Mouse (Mus musculus) gonadal fat pad, adult 2 months (tissue): ENCODE results near the gene Zdhhc6. TPM values are rescaled to one million over a fixed set of nuclear protein-coding genes. Genes with fewer than 3 reads are reported as not detected.

Experiments used
- DNase-seq: peaks from one replicate; pipeline ENCODE4 v3.0.0-alpha.2; 2012; ENCODE audit warnings: low read depth
- polyA plus RNA-seq: library from polyadenylated mRNA; depleted of rRNA; stranded (reverse); fragments of >200 nt; gene quantifications from 2 replicates; pipeline ENCODE4 v1.2.3, GENCODE M21; 2012; rRNA removed

Zdhhc6 gene
- polyA plus RNA-seq, result 14.9 and 19.3 TPM in 2 replicates

DNA sequence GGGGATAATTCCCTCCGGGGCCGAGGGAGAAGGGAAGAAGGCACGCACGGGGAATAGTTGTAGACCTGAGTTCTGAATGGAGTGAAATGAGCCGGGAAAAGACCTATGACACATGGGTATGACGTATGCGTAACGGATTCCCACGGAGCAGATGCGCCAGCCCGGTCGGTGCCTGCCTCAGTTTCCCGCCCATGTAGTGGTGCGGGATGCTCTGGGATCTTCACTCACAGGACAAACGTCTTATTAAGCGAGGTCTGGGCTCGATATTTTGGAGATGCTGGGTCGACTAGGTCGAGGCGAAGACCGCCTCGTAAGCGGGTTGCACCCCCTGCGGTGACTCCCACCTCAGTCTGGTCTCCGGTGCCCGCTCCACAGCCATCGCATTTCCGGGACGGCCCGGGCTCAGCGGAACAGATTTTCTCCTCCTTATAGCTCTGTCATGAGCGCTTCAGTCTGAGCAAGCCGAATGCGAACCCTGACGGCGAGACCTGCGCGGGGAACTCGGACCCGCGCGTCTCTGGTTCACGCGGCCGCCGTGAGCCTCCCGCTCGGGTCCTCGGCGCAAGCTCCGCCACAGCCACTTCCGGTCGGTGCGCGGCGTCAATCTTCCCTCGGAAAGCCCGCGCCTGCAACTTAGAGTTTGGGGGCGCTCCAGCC is at the start of gene Zdhhc6:
Gene Zdhhc6 (minus strand): TSS at position 581 of the 657 bp plus-strand sequence.
- DNase-seq, result no peak

DNA sequence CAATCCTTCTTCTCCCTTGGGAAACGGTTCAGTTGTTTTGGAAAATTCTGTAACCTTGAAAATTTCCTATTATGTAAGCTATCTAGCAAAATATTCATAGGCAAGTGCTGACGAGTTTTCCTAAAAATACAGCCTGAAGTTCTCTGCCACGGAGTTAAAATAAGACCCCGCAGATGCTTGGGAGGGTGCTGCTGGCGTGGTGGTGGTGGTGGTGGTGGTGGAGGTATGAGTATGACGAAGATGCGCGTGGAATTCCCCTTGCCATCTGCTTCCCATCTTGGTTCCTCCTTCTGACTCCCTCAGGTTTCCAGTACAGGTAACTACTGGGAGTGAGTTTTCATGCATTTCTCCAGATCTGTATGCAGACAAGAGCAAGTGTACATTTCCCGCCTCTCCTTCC is 46.8 kb upstream of the Zdhhc6 start:
- DNase-seq, result no peak

DNA sequence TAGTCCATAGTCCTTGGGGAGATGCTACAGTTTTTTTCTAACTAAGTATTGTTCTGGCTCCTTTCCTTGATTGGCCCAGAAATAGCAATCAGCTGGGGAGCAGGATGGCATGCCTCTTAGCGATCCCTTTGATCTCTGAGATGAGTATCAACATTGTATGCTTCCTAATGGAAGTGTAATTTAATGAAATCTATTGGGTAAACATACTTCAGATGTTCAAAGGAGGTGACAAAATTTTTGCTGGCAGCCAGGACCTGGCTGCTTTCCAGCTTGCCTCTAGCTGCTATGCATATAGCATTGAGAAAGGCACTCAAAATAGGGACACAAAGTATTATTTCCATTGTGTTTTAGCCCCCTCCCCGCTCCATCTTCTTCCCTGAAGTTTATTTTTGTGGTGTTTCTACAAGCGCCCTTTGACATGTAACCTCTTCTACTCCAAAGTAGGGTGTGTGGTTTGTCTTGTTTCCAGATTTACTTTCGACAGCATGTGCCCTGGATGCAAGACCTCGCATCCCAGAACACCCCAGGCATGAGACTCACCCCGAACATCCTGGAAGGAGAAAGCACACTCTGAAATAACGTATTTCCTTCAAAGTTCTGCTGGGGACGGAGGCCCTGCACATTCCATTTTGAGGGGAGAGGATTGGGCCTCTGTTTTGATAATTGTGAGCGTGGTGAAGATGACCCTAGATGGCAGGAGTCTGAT is 35.0 kb upstream of the Zdhhc6 start:
- no peak for DNase-seq

DNA sequence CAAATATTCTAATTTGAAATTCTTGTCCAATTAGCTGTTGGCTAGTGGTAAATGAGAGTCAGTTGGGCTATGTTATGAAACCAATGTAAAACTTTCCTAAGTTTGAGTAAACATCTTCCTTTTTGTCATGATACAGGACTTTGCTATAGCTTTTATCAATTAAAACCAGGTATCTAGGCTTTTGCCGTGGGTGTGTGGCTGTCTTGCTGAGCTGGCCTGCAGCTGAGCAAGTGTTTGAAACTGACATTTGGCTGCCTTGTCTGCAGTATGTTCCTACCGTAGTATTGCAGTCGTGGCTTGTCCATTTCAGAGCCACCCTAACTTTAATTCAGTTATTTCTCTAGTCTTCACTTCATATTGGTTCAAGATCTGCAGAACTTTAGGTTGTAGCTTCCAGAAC is 32.4 kb upstream of the Zdhhc6 start:
- DNase-seq, result no peak

DNA sequence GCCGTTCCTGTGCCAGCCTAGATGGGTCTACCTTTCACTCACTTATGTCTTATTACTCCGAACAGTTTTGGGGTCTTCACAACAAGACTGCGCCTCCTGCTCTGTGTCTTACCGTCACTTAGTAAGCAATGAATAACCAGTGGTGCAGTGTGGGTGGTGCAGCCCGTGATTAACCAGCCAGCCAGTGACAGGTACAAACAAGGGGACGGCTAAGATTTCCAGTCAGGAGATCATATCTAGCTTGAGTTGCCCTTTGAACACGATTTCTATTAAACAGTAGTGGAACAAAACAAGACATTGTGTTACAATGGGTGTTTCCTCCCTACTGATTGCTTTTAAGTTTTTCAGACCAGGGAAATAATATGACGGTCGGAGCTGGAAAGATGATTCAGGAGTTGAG is 27.4 kb upstream of the Zdhhc6 start:
- no peak for DNase-seq

DNA sequence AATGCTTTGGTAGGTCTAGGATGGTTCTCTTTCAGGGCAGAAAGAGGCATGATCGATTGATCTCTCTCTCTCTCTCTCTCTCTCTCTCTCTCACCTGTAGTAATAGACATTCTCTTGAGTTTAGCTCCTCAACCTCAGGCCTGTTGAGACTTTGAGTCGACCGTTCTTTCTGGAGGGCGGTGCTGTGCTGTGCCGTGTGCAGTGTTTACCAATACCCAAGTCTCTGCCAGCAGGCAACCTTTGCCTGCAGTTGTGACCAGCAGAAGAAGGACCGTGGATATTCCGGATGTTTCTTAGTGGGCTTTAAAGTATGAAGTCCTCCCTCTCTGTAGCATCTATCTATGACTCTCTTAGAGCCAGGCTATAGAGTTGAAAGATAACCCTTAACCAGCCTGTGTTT is 26.6 kb upstream of the Zdhhc6 start:
- no peak for DNase-seq

DNA sequence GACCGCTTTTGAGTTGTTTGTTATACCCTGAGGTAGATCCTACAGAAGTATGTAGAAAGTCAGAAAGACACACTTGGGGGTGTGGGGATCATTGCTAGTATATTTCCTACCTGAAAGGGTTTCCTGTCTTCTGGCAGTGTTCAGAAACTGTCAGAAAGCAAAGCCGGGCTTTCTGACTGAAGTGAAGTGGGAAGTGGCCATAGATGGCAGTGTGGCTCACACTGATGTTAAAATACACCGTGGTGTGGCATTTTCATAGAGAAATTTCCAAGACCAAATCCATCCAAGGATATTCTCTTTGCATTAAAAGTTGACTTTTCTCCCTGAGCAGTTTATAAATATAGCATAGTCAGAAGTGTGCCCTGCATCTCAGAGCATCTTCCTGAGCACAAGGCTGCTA is 25.5 kb upstream of the Zdhhc6 start:
- DNase-seq, result no peak

DNA sequence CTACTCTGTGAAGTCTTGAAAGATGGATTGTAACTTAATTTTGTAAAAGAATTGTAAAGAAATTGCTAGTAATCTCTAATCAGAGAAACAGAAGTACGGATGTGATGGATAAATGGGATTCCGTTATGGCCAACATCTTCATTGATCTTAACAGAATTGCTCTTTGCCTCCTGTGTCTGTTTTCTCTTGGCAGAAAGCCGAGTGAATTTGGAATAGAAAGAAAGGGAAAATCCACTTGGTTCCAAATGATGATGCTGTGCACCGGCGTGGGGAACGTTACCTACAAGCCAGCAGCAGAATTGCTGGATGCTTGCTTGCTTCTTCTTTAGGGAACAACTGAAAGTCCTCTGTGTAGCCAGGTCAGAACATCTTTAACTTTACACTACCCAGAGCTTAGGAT is 24.7 kb upstream of the Zdhhc6 start:
- DNase-seq, result no peak

DNA sequence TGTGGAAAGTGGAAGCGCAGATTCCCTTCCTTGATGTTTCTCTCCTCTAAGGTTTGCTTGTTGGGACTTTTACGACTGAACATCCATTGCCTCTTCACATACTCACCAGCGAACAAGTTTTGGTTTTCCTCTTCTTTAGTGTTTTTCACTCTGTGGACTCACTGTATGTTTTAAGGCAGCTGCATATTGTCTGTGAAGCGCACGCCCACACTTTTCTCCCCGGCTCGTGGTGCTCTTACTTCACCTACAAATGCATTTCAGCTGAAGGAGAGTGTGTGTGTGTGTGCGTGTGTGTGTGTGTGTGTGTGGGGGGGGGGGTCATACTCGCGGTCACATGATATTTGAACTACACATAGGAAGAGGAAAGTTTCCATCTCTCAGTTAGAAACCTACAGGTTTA is 21.8 kb upstream of the Zdhhc6 start:
- DNase-seq, result no peak

DNA sequence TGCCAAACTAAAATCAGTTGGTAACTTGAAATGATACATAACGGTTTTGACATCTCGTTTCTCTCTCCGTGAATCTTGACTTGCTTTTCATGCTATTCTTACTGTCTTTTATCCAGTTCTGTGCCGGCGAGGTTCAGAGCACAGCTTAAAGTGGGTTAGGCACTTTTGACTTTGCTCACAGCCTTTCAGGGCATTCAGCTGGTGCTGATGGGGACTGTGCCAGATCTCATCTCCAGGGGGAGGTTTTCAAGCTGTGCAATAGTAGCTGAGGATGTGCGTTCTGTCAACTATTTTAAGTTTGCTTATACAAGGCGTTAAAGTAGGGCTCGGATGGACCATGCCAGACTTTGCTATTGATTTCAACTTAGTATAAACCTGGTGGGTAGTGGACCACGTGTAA is 21.2 kb upstream of the Zdhhc6 start:
- DNase-seq, result no peak

DNA sequence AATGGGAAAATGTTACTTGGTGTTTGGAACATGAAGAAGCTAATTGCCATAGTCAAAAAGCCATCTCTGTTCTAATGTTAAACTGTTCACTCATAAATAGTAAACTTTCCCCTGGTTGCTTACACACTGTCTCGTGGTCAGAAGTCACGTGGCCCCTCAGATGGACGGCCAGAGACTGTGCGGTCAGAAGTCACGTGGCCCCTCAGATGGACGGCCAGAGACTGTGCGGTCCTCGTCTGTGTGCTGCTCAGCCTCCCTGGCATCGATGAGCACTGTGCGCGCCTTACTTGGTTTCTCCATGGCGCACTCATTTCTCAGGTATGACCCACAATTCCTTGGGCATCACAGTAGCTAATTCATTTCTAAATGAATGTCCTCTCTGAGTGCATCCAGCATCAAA is 20.6 kb upstream of the Zdhhc6 start:
- DNase-seq, result no peak

DNA sequence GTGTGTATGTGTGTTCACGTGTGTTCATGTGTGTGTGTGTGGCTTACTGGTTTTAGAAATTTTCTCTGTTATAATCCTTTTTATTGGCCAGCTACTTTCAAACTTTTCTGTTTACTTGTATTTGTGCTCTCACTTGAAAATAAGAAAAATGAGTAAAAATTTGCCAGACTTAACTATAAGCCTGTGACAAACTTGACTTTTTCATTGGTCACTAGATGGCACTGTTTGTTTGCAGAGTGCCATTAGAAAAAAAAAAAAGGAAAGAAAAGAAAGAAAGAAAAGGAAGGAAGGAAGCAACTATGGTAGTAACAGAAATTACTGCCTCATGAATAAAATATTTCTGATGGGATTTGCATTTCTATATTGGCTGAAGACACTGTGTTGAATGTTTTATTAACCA is 20.0 kb upstream of the Zdhhc6 start:
- no peak for DNase-seq

DNA sequence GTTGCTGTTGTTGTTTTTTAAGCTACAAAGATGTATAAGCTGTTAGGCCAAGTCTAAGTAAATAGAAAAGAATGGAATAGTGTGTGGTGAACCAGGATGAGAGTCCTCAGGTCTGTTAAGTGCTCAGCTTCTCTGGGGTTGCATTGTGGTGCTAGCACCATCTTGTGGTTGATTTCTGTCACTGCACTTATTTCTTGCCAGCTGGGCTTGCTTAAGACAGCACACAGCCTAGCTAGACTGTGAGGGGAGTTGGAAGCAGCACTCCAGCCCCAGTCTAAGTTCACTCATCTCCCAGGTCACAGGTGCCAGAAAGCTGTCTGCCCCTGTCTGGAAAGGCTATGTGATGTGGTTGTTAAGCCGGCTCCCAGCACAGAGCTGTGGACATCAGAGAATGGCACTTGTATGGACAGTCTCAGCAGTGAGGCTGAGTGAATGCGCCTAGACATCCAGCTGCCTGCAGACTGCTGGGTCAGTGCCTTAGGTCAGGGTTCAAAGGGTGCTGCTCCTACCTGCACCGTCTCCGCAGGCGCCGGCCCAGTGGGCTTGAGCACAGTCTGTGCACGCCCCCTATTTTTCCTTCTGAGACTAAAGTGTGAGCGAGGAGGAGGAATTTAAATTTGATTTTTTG is 16.9 kb upstream of the Zdhhc6 start:
- no peak for DNase-seq

DNA sequence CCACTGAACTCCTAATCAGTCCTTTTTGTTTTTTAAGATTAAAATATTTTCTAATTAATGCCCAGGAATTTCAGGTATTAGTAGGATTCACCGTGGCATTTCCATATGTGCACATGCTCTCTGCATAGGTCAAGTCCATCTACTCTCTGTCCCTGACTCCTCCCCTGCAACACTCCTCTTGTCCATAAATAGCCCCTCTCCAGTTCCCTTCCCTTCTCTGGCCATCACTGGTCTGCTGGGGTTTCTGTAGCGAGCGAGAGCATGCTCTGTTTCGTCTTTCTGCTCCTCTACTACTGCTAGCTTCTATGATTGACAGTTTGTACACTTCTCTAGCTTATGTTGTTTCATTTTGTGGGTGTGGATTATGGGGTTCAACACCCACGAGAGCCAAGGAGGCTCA is 15.9 kb upstream of the Zdhhc6 start:
- DNase-seq, result no peak

DNA sequence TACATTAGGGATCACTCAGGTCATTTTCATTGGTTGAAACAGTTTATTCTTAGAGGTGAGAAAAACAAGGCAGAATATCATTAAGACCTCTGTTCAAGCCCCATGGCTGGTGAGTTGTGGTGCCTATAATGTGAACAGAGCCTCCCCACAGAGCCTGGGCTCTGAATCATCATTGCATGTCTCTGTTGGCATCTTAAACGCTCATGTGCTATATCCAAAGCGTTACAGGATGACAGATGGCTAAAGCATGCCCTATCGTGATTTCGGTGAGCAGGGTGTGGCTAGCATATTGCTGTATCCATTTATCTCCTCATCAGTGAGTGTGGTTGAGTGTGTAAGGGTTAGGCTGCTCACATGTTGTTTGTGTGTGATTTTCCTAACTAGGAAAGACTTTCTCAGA is 11.7 kb upstream of the Zdhhc6 start:
- no peak for DNase-seq

DNA sequence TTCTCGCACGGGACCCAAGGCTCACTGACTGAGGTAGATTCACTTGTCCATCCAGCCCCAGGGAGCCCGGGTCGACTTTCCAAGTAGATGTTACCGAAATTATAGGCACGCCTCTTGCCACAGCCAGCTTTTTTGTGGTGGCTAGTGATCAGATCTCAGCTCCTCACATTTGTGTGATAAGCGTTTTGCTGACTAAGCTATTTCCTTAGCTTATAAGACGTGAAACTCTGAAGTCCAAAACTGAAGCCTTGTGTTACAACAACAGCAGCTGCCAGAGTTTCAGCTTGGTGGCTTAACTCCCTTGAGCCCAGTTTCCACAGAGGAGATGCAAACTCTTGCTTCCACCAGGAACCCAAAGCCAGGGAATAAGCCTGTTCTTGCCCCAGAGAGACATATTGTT is 6.8 kb upstream of the Zdhhc6 start:
- no peak for DNase-seq

DNA sequence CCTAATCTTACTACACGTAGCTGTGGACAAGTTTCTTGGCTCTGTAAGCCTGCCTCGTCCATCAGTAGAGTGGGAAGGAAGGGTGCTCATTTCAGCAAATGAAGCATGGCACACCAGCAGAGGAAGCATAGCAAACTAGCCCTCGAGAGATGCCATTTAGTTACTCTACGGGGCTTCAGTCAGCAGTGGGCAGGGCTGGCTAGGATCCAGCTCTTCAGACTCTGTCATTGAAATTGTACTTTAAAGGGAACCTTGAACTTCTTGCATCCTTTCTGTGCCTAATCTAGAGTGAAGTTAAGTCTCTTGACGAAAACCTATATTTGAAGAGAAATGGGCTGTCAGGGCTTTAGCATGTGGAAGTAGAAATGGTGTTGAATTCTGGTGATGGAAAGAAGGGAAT is 3.7 kb upstream of the Zdhhc6 start:
- DNase-seq, result no peak

DNA sequence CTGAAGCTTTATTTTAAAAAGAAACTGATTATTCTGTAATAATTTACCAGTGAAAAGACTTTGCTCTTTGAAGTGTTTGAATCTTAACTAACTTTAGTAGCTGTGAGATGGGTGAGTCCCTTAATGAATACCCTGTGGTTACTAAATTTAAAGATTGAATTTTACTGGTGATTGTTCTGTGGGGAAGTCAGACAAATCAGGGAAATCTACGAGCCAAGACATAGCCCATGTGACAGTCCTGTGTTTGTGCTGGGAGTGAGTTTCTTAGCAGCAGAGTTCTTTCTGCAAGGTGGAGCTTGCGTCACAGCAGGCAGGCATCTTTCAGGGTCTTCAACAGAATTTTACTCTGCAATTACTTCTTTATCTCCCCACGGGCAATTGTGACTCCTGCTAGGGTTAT is 3.2 kb upstream of the Zdhhc6 start:
- DNase-seq, result no peak

DNA sequence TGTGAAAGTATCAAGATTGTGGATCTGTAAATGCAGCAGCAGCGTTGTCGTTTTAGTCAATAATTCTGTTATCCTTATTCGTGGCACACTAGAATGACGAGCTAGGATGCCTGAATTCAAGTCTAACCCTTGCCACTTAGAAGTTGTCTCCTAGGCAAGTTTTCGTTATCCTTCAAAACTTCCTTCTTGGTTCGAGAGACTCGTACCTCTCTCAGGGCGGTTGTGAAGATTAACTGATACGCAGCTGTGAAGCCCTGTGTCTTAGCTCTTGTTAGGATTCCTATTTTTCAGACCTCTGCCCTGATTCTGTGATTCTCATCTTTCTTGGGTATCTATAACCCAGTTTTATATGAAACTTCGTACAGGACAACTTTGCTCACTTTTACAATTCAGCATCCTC is 1.1 kb upstream of the Zdhhc6 start:
- DNase-seq, result no peak

DNA sequence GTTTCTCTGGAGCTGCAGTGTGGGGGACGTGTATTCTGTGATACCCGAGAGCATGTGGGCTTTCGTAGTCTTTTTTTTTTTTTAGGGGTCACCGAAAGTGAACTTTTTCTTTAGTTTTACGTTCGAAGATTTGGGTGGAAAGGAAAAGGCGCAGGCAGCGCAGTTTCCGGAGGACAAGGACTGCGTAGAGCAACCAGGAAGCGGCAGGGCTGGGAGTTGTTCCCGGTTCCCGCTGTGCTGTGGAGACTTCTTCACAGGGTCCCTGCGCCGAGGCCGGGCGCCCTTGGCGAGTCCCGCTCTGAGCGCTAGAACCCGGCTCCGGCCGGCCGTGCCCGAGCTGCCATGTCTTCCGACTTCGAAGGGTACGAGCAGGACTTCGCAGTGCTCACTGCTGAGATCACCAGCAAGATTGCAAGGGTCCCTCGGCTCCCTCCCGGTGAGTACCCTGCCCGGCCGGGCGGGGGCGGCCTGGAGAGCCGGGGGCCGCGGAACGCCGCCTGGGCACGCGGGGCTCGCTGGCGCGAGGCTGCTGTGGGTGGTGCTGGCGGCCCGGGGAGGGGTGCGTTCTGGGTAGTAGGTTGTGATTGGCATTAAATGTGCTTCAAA is 380 bp upstream of the Zdhhc6 start, which contains the start of gene Vti1a:
Gene Vti1a (plus strand): TSS at position 187 of the 606 bp plus-strand sequence.
- no peak for DNase-seq

DNA sequence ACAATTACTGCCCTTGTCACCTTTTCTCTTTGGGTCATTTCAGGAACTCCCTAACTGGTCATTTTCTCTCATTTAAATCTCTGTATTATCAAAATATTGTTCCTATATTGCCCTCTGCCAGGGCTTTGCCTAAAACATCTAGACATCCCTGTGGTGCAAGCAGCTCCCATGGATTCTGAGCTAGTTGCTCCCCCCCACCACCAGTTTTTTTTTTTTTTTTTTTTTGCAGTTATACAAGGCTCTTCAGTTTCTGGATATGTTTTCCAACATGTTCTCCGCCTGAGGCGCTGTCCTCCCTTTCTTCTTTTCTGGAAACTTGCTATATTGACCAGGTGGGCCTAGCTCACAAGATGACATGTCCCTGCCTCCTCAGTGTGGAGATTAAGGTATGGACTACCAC is 2.2 kb downstream of the Zdhhc6 start:
- DNase-seq, result no peak

DNA sequence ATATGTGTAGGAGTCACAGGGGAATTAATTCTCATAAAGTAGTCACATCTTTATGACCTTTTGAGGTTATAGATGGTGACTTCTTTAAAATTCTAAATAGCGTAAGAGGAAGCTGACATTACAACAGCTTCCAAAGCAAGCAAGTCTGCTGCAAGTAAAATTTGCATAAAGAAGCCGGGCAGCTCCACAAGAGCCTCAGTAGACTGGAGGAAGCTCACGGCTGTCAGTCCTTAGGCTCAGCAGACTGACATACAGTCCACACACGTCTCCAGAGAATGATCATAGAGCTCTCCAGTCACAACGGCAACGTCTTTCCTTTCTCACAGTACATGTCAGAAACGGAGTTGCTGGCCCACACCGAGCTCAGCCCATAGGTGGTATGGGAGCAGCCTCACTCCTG is 4.0 kb downstream of the Zdhhc6 start:
- DNase-seq, result no peak

DNA sequence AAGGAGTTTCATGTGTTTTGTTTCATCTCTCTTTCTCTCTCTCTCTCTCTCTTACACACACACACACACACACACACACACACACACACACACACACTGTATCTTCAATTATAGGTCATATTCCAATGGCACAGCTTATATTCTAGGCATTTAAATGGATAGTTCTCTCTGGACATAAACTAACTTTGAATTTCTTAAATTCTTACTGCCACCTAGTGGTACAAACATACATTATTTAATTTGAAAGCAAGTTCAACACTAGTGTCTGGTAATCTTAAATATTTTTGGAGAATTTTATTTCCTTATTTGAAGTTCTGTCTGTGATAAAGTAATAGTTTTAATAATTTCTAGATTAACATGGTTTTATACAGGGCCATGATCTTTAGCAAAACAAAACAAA is 10.8 kb downstream of the Zdhhc6 start:
- DNase-seq, result no peak
